Mouse (Mus musculus) G1E (cell line): ENCODE measurements at regions not wholly inside any gene's neighbourhood (a gene's known extent, or its start where the extent isn't known, plus 50 kb on each side); places are given as distances from the start of the nearest gene placed in this dataset.

Experiments
- ATAC-seq: 2 replicates; pipeline ENCODE4 v1.8.0; 2016; ENCODE audit warnings: mild to moderate bottlenecking; ENCODE audit not compliant: insufficient number of reproducible peaks, poor library complexity, low FRiP score, severe bottlenecking; ENCODE audit errors: extremely low read depth
- DNase-seq: peaks from one replicate; pipeline ENCODE4 v3.0.0; 2012; ENCODE audit warnings: low spot score
- H3K27me3 ChIP-seq: 2 replicates; pipeline ENCODE4 v1.6.1; 2012; ENCODE audit warnings: mild to moderate bottlenecking, low read length, inconsistent platforms; ENCODE audit not compliant: insufficient read depth
- H3K36me3 ChIP-seq: replicated peaks from 2 replicates; pipeline ENCODE3; 2012; ENCODE audit warnings: mild to moderate bottlenecking, inconsistent platforms
- H3K4me1 ChIP-seq: 2 replicates; pipeline ENCODE4 v1.6.1; 2012; ENCODE audit warnings: low read depth, low read length, inconsistent platforms, mixed read lengths; ENCODE audit not compliant: insufficient read depth
- H3K4me3 ChIP-seq: 2 replicates; pipeline ENCODE4 v1.5.1; 2012; ENCODE audit warnings: low read depth, mild to moderate bottlenecking, inconsistent platforms, low read length, moderate library complexity, mixed read lengths
- H3K9me3 ChIP-seq: replicated peaks from 2 replicates; pipeline ENCODE4 v1.6.1; 2012; ENCODE audit warnings: inconsistent platforms
- CTCF ChIP-seq: IDR thresholded peaks from 2 replicates; pipeline ENCODE4 v1.5.1; 2012; ENCODE audit warnings: low read depth, low read length, inconsistent platforms, mixed read lengths
- GATA1 ChIP-seq: IDR thresholded peaks from 2 replicates; pipeline ENCODE4 v1.6.1; 2012; ENCODE audit warnings: borderline replicate concordance, low read length, inconsistent platforms, mixed read lengths
- GATA2 ChIP-seq: IDR thresholded peaks from 2 replicates; pipeline ENCODE4 v1.6.1; 2012; ENCODE audit warnings: low read depth, low read length, inconsistent platforms, borderline replicate concordance
- POLR2AphosphoS5 ChIP-seq: IDR thresholded peaks from 2 replicates; pipeline ENCODE4 v1.6.1; 2012; ENCODE audit warnings: low read depth, low read length, inconsistent platforms; ENCODE audit not compliant: insufficient replicate concordance
- TAL1 ChIP-seq: conservative IDR thresholded peaks from 2 replicates; pipeline ENCODE4 v1.6.1; 2012; ENCODE audit warnings: low read depth, low read length, inconsistent platforms, mixed read lengths

DNA sequence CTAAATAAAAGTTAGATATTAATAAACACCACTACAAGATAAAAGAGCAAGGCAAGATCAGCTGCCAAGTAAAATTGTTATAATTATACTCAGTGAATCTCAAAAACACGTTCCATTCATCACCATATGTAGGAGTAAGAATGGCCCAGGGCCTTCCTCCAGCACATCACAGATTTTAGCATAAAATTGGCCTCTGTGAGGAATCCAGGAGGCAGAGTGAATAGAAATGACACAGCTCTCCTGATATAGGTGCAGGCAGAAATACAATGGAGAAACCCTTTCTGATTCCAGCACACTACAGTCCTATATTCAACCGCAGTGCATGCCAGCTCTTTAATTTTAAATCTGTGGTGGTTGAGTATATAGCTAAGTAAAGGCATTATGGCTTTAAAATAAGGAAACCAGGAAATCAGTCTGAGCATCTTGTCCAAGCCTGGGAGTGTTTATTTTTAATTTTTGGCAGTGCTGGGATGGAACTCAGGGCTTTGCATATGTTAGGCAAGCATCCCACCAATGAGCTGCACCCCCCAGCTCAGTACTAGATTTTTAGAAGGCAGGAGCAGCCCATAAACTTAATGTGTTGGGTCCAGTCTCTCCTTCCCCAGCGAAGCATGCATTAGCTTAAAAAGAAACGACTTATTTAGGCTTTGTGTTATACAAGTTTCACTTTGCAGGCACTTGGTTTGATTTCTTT, 158.3 kb upstream of the Ptprz1 start:
- no peaks in the 10 kb centered on the region for H3K36me3 ChIP-seq
- no peaks in the 10 kb centered on the region for H3K4me1 ChIP-seq
- H3K27me3 ChIP-seq: no peaks in the 10 kb centered on the region
- no peak overlapping the region for H3K4me3 ChIP-seq
- H3K9me3 ChIP-seq: no peaks in the 10 kb centered on the region
- ATAC-seq (no peak), DNase-seq (no peak)
- TF ChIP-seq GATA1 (no peak), TAL1 (no peak), GATA2 (no peak), CTCF (no peak), POLR2AphosphoS5 (no peak)

GRCm38 (mm10) chr6:22716144-22716856, 159.0 kb upstream of the Ptprz1 start:
- no peaks in the 10 kb centered on the region for H3K4me1 ChIP-seq
- no peaks in the 10 kb centered on the region for H3K9me3 ChIP-seq
- DNase-seq (no peak), ATAC-seq (no peak)
- no peak overlapping the region for H3K4me3 ChIP-seq
- TF ChIP-seq CTCF: no peak
- TF ChIP-seq GATA1: no peak
- TF ChIP-seq POLR2AphosphoS5: no peak
- TF ChIP-seq GATA2: no peak
- no peak for TF ChIP-seq TAL1
- no peaks in the 10 kb centered on the region for H3K27me3 ChIP-seq
- no peaks in the 10 kb centered on the region for H3K36me3 ChIP-seq

- DNase-seq (no peak), ATAC-seq (no peak)
- TF ChIP-seq POLR2AphosphoS5: no peak
- TF ChIP-seq CTCF: no peak
- no peak for TF ChIP-seq GATA2
- no peak for TF ChIP-seq GATA1
- TF ChIP-seq TAL1: no peak
- H3K27me3 ChIP-seq: no peaks in the 10 kb centered on the region
- no peak overlapping the region for H3K4me3 ChIP-seq
- no peaks in the 10 kb centered on the region for H3K4me1 ChIP-seq
- no peaks in the 10 kb centered on the region for H3K9me3 ChIP-seq
- no peaks in the 10 kb centered on the region for H3K36me3 ChIP-seq
These were observed 177.1 kb upstream of the Ptprz1 start for GRCm38 (mm10) chr6:22698187-22698586.

DNA sequence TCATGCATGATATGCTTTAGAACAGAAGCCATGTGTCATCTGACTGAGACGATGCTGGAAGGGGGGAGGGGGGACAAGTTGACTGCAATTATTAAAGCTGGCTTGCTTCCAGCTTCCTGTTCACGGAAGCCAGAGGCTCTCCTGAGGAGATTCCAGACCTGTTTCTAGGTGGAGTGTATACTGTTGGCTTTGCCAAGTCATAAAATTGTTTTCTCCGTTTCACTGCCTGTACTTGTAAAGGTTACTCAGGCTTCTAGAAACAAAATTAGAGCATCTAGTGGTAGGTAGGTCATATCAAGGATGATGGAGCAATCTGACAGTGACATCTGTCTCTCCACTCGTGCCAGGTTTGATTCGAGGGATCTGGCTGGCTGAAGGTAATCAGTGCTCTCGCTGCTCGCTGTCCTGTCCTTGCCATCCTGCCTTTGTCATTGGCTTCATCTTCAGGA, 186.6 kb upstream of the Ptprz1 start:
- no peak for DNase-seq
- no peak for ATAC-seq
- Histone ChIP-seq H3K36me3 (no peaks in the 10 kb centered on the region), H3K4me1 (no peaks in the 10 kb centered on the region), H3K9me3 (no peaks in the 10 kb centered on the region), H3K4me3 (no peak overlapping the region), H3K27me3 (0 out of 2 replicates have a peak, but pooled peaks cover 3% of the 10 kb centered on the region)
- TF ChIP-seq GATA2 (no peak), GATA1 (no peak), CTCF (no peak), TAL1 (no peak), POLR2AphosphoS5 (no peak)

DNA sequence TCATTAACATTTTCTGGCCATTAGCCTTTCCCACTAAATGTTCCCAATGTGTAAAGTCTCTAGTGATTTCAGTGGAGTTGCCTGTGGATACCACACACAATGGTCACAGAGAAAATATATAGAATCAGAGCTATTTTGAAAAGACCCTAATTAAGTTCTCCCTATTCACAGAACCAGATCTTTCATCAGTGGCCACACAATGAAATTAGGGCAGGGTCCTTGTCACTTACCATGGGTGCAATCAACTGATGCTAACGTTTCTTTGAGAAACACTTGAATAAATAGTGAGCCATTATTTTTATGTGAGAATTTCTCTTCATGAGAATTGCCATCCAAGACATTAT, 200.7 kb upstream of the Ptprz1 start:
- Histone ChIP-seq H3K36me3 (no peaks in the 10 kb centered on the region), H3K9me3 (no peaks in the 10 kb centered on the region), H3K4me1 (no peaks in the 10 kb centered on the region), H3K4me3 (no peak overlapping the region), H3K27me3 (no peaks in the 10 kb centered on the region)
- TF ChIP-seq GATA1: no peak
- TF ChIP-seq CTCF: no peak
- no peak for TF ChIP-seq POLR2AphosphoS5
- TF ChIP-seq GATA2: no peak
- no peak for TF ChIP-seq TAL1
- ATAC-seq (no peak), DNase-seq (no peak)

DNA sequence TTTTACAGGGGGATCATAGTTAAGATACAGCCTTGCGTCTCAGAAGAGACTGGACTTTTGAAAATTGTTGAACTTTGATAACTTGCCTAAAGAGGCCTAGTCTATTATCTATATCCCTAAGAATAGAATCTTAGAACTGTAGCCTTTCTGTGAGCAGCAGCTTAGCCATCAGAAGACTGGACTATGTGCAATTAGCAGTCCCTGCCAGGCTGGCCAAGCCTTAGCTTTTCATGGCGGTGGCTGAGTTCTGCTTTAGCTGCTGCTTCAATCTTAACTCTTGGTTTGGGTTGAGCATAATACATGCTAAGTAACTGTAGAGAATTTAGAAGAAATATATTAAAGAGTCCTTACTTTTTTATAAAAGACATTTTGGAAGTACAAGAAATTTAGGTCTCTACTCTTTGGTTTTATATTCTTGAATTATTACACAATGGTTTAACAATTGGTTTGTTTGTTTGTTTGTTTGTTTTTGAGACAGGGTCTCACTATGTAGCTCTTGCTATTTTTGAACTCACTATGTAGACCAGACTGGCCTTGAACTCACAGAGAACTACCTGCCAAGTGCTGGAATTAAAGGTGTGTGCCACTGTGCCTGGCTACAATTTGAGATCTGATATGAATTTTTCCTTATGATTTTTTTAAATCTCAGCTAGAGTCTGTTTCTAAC, 201.2 kb upstream of the Ptprz1 start:
- no peak for ATAC-seq
- H3K36me3 ChIP-seq: no peaks in the 10 kb centered on the region
- H3K4me3 ChIP-seq: no peak overlapping the region
- TF ChIP-seq TAL1: no peak
- TF ChIP-seq GATA1: no peak
- no peak for TF ChIP-seq POLR2AphosphoS5
- no peak for TF ChIP-seq CTCF
- no peak for TF ChIP-seq GATA2
- DNase-seq: no peak
- no peaks in the 10 kb centered on the region for H3K27me3 ChIP-seq
- no peaks in the 10 kb centered on the region for H3K4me1 ChIP-seq
- H3K9me3 ChIP-seq: no peaks in the 10 kb centered on the region
